Mouse (Mus musculus): Measurements from ENCODE around the gene Ppp1cc. TPM values are rescaled to one million over a fixed set of nuclear protein-coding genes. Genes with fewer than 3 reads are reported as not detected.

The Ppp1cc gene
- total and polyA plus RNA-seq, 3 experiments: 148 to 293 (median 269) TPM

DNA sequence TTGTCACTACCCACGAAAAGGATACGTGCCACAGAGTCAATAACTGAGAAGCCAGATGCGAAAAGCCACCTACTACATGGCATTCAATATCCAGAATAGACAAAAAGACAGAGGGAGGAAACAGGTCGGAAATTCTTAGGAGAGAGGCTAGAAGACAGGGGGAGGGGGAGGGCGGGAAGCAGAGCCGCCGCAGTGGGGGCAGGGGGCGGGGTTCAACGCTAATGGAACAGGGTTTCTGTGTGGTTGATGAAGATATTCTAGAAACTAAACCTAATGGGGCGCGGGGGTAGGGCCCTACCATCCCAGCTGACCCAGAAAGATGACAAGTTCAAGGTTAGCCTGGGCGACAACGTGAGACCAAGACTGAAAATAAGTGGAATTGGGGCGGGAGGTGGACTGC is 4.1 kb upstream of the Ppp1cc start:
- ATAC-seq (ENCODE audit: extremely low read depth, insufficient number of reproducible peaks, low FRiP score, poor library complexity, severe bottlenecking) (no peak), DNase-seq (ENCODE audit: low spot score) (no peak)
- Histone ChIP-seq H3K9me3 (replicated peaks) (no peaks in the 10 kb centered on the region), H3K27me3 (ENCODE audit: insufficient read depth, low read length) (peaks cover 15% of the 10 kb centered on the region), H3K36me3 (replicated peaks) (no peaks in the 10 kb centered on the region), H3K4me1 (ENCODE audit: insufficient read depth, low read depth, low read length) (peaks cover 16% of the 10 kb centered on the region), H3K4me3 (ENCODE audit: low read depth, low read length) (no peak overlapping the region)
- no peak for TF ChIP-seq GATA2 (IDR thresholded peaks at IDR 0.05; ENCODE audit: borderline replicate concordance, low read depth, low read length)
- no peak for TF ChIP-seq TAL1 (conservative IDR thresholded peaks at IDR 0.05; ENCODE audit: low read depth, low read length)
- no peak for TF ChIP-seq CTCF (IDR thresholded peaks at IDR 0.05; ENCODE audit: low read depth, low read length)
- TF ChIP-seq POLR2AphosphoS5 (IDR thresholded peaks at IDR 0.05; ENCODE audit: insufficient replicate concordance, low read depth, low read length): no peak
- TF ChIP-seq GATA1 (IDR thresholded peaks at IDR 0.05; ENCODE audit: borderline replicate concordance, low read length): no peak

DNA sequence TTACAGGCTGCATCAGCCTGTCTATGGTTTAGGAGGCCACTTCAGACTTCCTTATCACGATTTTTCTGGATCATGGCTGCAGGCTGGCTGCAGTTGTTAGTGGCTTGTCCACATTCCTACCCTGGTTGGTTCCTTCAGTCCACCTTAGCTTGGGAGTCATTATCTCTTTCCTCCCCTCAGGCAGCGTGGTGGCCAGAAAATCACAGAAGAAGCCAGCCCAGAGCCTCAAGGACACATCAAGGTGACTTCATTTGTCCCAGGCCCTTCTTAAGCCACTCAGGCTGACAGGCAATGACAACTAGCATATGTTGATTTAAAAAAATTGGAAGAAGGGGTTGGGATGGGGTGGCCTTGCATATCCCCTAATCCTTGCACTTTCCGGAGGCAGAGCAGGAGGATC is 3.3 kb upstream of the Ppp1cc start:
- Histone ChIP-seq H3K9me3 (replicated peaks) (no peaks in the 10 kb centered on the region), H3K4me3 (ENCODE audit: low read depth, low read length) (no peak overlapping the region), H3K27me3 (ENCODE audit: insufficient read depth, low read length) (peaks cover 15% of the 10 kb centered on the region), H3K36me3 (replicated peaks) (peaks cover 4% of the 10 kb centered on the region), H3K4me1 (ENCODE audit: insufficient read depth, low read depth, low read length) (peaks cover 20% of the 10 kb centered on the region)
- no peak for DNase-seq (ENCODE audit: low spot score)
- ATAC-seq (ENCODE audit: extremely low read depth, insufficient number of reproducible peaks, low FRiP score, poor library complexity, severe bottlenecking): no peak
- TF ChIP-seq TAL1 (conservative IDR thresholded peaks at IDR 0.05; ENCODE audit: low read depth, low read length) (no peak), GATA2 (IDR thresholded peaks at IDR 0.05; ENCODE audit: borderline replicate concordance, low read depth, low read length) (no peak), POLR2AphosphoS5 (IDR thresholded peaks at IDR 0.05; ENCODE audit: insufficient replicate concordance, low read depth, low read length) (no peak), GATA1 (IDR thresholded peaks at IDR 0.05; ENCODE audit: borderline replicate concordance, low read length) (no peak), CTCF (IDR thresholded peaks at IDR 0.05; ENCODE audit: low read depth, low read length) (no peak)

DNA sequence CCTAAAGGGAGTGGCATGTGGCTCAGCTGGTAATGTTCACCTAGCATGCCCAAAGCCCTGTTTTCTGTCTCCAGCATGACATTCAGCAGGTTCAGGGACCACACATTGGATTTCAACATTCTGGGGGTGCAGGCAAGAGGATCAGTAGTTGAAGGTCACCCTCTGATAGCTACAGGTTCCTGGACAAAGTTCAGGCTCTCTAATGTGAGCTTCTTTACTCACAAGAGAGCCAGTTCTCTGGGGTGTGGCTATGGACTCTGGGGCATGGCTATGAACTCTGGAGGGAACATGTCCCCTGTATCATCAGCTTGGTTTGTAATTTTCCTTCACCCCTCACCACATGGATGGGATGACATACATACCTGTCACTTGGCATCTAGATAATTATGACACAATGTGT is 2.5 kb upstream of the Ppp1cc start:
- Histone ChIP-seq H3K36me3 (replicated peaks) (peaks cover 12% of the 10 kb centered on the region), H3K4me3 (ENCODE audit: low read depth, low read length) (no peak overlapping the region), H3K27me3 (ENCODE audit: insufficient read depth, low read length) (peaks cover 11% of the 10 kb centered on the region), H3K9me3 (replicated peaks) (no peaks in the 10 kb centered on the region), H3K4me1 (ENCODE audit: insufficient read depth, low read depth, low read length) (peaks cover 27% of the 10 kb centered on the region)
- DNase-seq (ENCODE audit: low spot score) (no peak), ATAC-seq (ENCODE audit: extremely low read depth, insufficient number of reproducible peaks, low FRiP score, poor library complexity, severe bottlenecking) (no peak)
- TF ChIP-seq GATA1 (IDR thresholded peaks at IDR 0.05; ENCODE audit: borderline replicate concordance, low read length): no peak
- TF ChIP-seq POLR2AphosphoS5 (IDR thresholded peaks at IDR 0.05; ENCODE audit: insufficient replicate concordance, low read depth, low read length): no peak
- TF ChIP-seq TAL1 (conservative IDR thresholded peaks at IDR 0.05; ENCODE audit: low read depth, low read length): no peak
- no peak for TF ChIP-seq CTCF (IDR thresholded peaks at IDR 0.05; ENCODE audit: low read depth, low read length)
- no peak for TF ChIP-seq GATA2 (IDR thresholded peaks at IDR 0.05; ENCODE audit: borderline replicate concordance, low read depth, low read length)

DNA sequence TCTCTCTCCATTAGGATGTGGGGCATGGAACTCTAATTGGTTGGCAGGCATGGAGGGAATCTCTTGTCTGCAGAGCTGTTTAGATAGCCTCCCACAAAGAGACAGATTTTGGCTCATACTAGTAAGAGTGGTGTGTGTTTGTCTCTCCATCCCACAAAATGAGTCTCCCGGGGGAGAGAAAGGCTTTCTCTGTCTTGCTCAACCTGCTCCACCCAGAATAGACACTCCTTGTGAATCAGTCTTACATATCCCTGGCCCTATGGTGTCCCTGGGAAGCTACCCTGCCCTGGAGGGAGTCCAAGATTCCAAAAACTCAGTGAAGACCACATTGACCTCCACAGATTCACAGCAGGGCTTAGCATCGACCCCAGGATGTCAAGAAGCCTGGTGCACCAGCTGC is 1.6 kb upstream of the Ppp1cc start:
- H3K4me3 ChIP-seq (ENCODE audit: low read depth, low read length): no peak overlapping the region
- TF ChIP-seq GATA1 (IDR thresholded peaks at IDR 0.05; ENCODE audit: borderline replicate concordance, low read length) (no peak), GATA2 (IDR thresholded peaks at IDR 0.05; ENCODE audit: borderline replicate concordance, low read depth, low read length) (no peak), CTCF (IDR thresholded peaks at IDR 0.05; ENCODE audit: low read depth, low read length) (no peak), POLR2AphosphoS5 (IDR thresholded peaks at IDR 0.05; ENCODE audit: insufficient replicate concordance, low read depth, low read length) (no peak), TAL1 (conservative IDR thresholded peaks at IDR 0.05; ENCODE audit: low read depth, low read length) (no peak)
- peaks cover 6% of the 10 kb centered on the region for H3K27me3 ChIP-seq (ENCODE audit: insufficient read depth, low read length)
- H3K36me3 ChIP-seq (replicated peaks): peaks cover 20% of the 10 kb centered on the region
- no peak for ATAC-seq (ENCODE audit: extremely low read depth, insufficient number of reproducible peaks, low FRiP score, poor library complexity, severe bottlenecking)
- DNase-seq (ENCODE audit: low spot score): no peak
- peaks cover 35% of the 10 kb centered on the region for H3K4me1 ChIP-seq (ENCODE audit: insufficient read depth, low read depth, low read length)
- no peaks in the 10 kb centered on the region for H3K9me3 ChIP-seq (replicated peaks)

DNA sequence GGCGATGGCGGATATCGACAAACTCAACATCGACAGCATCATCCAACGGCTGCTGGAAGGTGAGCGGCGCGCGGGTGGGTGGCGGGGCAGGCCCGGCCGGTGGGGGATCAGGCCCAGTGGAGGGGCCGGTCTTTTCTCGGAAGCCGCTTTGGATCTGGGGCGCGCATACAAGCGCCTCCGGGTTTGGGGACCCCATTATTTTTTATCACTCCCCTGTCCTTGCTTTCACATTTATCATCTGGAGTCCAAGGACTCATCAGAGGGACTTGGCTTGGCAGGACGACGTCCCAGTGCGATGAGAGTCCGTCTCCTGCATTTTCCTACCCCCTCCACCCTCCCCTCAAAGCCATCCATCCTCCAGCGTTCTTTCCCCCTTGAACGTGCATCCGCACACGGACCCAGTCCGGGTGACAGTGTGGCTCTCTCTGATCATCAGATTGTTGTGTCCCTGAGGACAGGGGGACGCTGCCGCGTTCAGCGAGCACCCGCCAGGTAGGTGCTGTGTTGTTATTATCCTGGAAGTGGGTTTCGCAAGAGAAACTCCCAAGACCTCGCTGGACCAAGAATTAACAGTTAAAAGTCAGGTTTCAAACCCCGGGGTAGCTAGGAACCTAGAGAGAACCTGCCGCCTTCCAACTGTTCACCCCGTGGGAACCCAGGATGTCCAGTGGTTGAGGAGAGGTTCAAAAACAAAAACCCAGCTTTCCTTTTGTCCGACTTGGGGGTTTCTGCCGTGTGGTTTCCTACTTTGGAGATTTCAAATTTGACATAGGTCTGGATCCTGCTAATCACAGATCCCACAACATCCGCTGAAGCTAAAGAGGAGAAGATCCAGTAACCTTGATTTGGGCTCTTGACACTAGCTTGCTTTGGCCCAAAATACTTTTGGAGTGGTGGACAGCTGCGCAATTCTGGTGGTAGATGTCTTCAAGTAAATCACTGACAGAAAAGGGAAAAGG is 758 bp downstream of the Ppp1cc start:
- H3K36me3 ChIP-seq (replicated peaks): peaks cover 44% of the 10 kb centered on the region
- no peaks in the 10 kb centered on the region; the same call in 1 of the 2 replicates for H3K27me3 ChIP-seq (ENCODE audit: insufficient read depth, low read length)
- H3K9me3 ChIP-seq (replicated peaks): no peaks in the 10 kb centered on the region
- no peak for TF ChIP-seq GATA1 (IDR thresholded peaks at IDR 0.05; ENCODE audit: borderline replicate concordance, low read length)
- TF ChIP-seq TAL1 (conservative IDR thresholded peaks at IDR 0.05; ENCODE audit: low read depth, low read length): no peak
- TF ChIP-seq CTCF (IDR thresholded peaks at IDR 0.05; ENCODE audit: low read depth, low read length): no peak
- no peak for TF ChIP-seq POLR2AphosphoS5 (IDR thresholded peaks at IDR 0.05; ENCODE audit: insufficient replicate concordance, low read depth, low read length)
- no peak for TF ChIP-seq GATA2 (IDR thresholded peaks at IDR 0.05; ENCODE audit: borderline replicate concordance, low read depth, low read length)
- DNase-seq (ENCODE audit: low spot score) (peak; percentile 33), ATAC-seq (ENCODE audit: extremely low read depth, insufficient number of reproducible peaks, low FRiP score, poor library complexity, severe bottlenecking) (no peak)
- H3K4me1 ChIP-seq (ENCODE audit: insufficient read depth, low read depth, low read length): peaks cover 57% of the 10 kb centered on the region
- H3K4me3 ChIP-seq (ENCODE audit: low read depth, low read length): peak overlapping the region; percentile 81

DNA sequence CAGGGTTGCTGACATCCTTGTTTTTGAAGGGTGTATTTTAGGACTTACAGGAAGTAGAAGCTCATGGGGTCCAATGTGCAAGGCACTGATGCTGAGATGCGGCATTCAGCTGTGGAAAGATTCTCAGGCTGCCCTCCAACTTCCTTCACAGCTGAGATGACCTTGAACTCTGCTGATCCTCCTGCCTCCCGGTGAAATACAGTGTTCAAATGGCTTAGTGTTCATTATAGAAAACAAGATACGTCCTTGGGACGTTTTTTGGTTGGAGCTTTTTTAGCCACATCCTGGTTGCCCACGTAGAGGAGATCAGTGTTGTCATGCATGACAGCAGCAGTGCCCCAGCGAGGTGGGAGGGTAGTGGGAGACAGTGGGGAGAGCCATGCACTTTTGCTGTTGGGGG is 5.1 kb downstream of the Ppp1cc start:
- no peak for ATAC-seq (ENCODE audit: extremely low read depth, insufficient number of reproducible peaks, low FRiP score, poor library complexity, severe bottlenecking)
- Histone ChIP-seq H3K4me1 (ENCODE audit: insufficient read depth, low read depth, low read length) (peaks cover 78% of the 10 kb centered on the region), H3K9me3 (replicated peaks) (no peaks in the 10 kb centered on the region), H3K27me3 (ENCODE audit: insufficient read depth, low read length) (no peaks in the 10 kb centered on the region), H3K36me3 (replicated peaks) (peaks cover 87% of the 10 kb centered on the region), H3K4me3 (ENCODE audit: low read depth, low read length) (no peak overlapping the region; the same call in 1 of the 2 replicates)
- TF ChIP-seq GATA1 (IDR thresholded peaks at IDR 0.05; ENCODE audit: borderline replicate concordance, low read length) (no peak), POLR2AphosphoS5 (IDR thresholded peaks at IDR 0.05; ENCODE audit: insufficient replicate concordance, low read depth, low read length) (no peak), CTCF (IDR thresholded peaks at IDR 0.05; ENCODE audit: low read depth, low read length) (no peak), GATA2 (IDR thresholded peaks at IDR 0.05; ENCODE audit: borderline replicate concordance, low read depth, low read length) (no peak)
- no peak for DNase-seq (ENCODE audit: low spot score)
